Mouse (Mus musculus): ENCODE measurements at regions not wholly inside any gene's neighbourhood (a gene's known extent, or its start where the extent isn't known, plus 50 kb on each side); places are given as distances from the start of the nearest gene placed in this dataset.
"Not testable (repeated sequence)": the region's sequence is repeated elsewhere in the genome, so short reads cannot be mapped to it uniquely, and the experiment has no call there.

DNA sequence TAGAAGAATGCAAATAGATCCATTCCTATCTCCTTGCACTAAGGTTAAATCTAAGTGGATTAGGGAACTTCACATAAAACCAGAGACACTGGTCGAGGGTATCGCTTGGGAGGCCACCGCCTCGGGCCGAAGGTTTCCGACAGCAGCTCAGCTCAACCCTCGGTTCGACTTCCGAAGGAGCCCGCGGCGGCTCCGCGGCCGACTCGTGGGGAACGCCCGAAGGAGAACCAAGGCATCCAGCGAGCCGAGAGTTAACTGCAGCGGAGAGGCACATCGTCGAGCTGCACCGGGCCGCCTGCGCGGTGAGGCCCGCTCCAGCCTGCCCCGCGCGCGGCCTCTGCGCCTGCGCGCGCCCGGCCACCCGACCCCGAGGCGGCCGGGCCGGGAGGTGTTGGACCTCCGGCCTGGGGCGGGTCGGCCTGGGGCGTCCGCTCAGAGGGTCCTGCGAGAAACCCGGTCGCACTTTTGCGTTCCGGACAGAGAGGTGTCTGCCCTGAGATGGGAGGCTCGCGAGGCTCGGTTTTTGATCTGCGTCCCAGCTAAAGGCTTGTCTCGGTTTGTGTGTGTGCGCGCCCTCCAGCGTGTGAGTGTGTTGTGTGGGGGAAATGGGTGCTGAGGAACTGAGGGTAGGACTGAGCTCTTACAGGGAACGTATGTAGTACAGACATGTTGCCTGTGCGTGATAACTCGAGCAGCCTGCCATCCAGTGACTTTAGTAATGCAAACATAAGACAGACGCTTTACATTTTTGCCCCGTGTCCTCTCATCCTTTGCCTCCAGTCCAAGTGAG is 50.9 kb upstream of the Vmn2r9 start:
- not testable (repeated sequence) for H3K9me3 ChIP-seq, H3K27ac ChIP-seq, H3K4me1 ChIP-seq, H3K36me3 ChIP-seq, H3K9ac ChIP-seq, H3K27me3 ChIP-seq
- 2% methylated on average over 37 of the region's 65 CpGs for WGBS
- H3K4me2 ChIP-seq = peak overlapping the region; percentile 52
- peak overlapping the region; percentile 26 for H3K4me3 ChIP-seq
- peak; percentile 96 for ATAC-seq (ENCODE audit: borderline replicate concordance, extremely low read depth, low FRiP score, low TSS enrichment)
